Mouse (Mus musculus): ENCODE data around the gene Zfp13. TPM values are rescaled to one million over a fixed set of nuclear protein-coding genes. Genes with fewer than 3 reads are reported as not detected.

The Zfp13 gene
- polyA plus RNA-seq (2012; rRNA removed): 2.5 and 3.0 TPM in 2 replicates

DNA sequence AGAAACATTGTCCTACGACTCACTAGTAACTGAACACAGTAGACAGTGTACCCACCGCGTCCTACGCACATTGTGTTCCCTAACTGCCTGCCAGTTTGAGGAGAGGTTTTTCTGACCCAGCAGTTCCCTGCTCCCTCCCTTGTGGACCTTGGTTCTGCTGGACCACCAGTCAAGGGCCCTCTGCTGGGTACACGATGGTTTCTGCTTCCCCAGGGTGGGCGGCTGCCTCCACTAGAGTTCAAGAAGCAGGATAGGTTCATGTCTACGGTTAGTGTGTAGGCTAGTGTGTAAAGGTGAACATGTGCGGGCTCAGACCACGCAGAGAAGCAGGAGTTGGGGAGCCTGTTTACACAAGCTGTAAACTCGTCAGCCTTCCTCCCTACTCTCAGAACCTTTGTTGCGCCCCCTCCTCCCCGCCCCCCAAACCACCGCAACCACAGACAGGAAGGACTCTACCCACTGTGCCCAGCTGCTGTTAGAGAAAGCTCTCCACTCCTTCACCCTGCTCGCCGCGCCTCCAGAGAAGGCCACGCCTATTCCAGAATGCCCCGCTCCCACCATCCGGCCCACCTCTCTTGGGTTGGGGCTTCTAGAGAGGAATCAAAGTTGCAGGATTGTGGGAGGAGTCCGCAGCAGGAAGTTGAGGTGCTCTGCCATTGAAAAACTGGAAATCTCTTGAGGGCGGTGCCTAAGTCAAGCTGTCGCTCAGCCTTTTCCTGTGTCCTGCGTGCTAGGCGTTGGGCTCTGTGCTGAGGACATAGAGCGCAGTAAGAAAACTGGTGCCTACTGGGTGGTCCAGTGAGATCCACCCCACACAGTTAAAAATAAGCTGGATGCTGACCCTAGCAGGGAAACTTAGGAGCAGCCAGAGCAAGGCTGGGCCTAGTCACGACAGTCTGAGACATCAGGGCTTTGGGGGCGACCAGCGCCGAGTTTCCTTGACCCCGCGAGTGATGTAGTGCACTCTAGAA is at the start of gene Zfp13:
Gene Zfp13 (minus strand): TSS at position 906 of the 971 bp plus-strand sequence.
- TF ChIP-seq CTCF (IDR thresholded peaks at IDR 0.05; ENCODE audit: borderline replicate concordance, control insufficient read depth, extremely low read depth, insufficient read depth, low read length, poor library complexity) (no peak), POLR2A (IDR thresholded peaks at IDR 0.05; ENCODE audit: control insufficient read depth, extremely low read depth, insufficient read depth, low read length, poor library complexity) (peak; percentile 85)
- Histone ChIP-seq H3K36me3 (ENCODE audit: control insufficient read depth, insufficient read depth, low read length) (no peaks in the 10 kb centered on the region), H3K4me3 (ENCODE audit: control insufficient read depth, insufficient read depth, low read length) (peak within 1 kb of the TSS; percentile 40), H3K4me1 (replicated peaks; ENCODE audit: control insufficient read depth, insufficient read depth, low read length) (peaks cover 24% of the 10 kb centered on the region), H3K27ac (ENCODE audit: control insufficient read depth, insufficient read depth, low read length) (peak within 1 kb of the TSS; percentile 87), H3K27me3 (ENCODE audit: control insufficient read depth, insufficient read depth, low read length) (no peaks in the 10 kb centered on the region)
- 5% methylated on average over 31 of the region's 31 CpGs for WGBS
- DNase-seq: peak; percentile 93

DNA sequence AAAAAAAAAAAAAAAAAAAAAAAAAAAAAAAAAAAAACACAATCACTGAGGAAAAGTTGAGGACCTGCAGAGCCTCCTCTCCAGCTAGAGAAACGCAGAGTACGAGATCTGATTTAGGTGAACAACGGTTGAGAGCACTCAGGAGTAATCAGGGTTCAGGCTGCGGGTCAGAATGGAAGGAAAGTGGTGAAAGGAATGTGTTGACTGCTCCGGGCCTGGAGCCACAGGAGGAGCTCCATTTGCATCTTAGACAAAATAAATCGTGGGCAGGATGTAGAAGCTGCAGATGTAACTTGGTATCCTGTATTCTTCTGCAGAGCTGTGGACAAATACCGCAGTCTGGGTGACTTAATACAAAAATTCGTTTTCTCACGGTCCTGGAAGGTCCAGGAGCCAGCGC is 46.6 kb upstream of the Zfp13 start:
- Histone ChIP-seq H3K27me3 (ENCODE audit: control insufficient read depth, insufficient read depth, low read length) (peaks cover 8% of the 10 kb centered on the region), H3K4me1 (replicated peaks; ENCODE audit: control insufficient read depth, insufficient read depth, low read length) (peaks cover 6% of the 10 kb centered on the region; the same call in 1 of the 2 replicates), H3K36me3 (ENCODE audit: control insufficient read depth, insufficient read depth, low read length) (no peaks in the 10 kb centered on the region), H3K27ac (ENCODE audit: control insufficient read depth, insufficient read depth, low read length) (no peak overlapping the region), H3K4me3 (ENCODE audit: control insufficient read depth, insufficient read depth, low read length) (no peak overlapping the region)
- DNase-seq: no peak
- TF ChIP-seq CTCF (IDR thresholded peaks at IDR 0.05; ENCODE audit: borderline replicate concordance, control insufficient read depth, extremely low read depth, insufficient read depth, low read length, poor library complexity) (no peak), POLR2A (IDR thresholded peaks at IDR 0.05; ENCODE audit: control insufficient read depth, extremely low read depth, insufficient read depth, low read length, poor library complexity) (no peak)
- 81% methylated on average over 10 of the region's 10 CpGs for WGBS

GRCm38 (mm10) chr17:23644613-23645495 is 45.6 kb upstream of the Zfp13 start, which contains the start of gene Mmp25:
Gene Mmp25, minus strand, starts transcription at chr17:23645277.
- TF ChIP-seq CTCF (IDR thresholded peaks at IDR 0.05; ENCODE audit: borderline replicate concordance, control insufficient read depth, extremely low read depth, insufficient read depth, low read length, poor library complexity) (no peak), POLR2A (IDR thresholded peaks at IDR 0.05; ENCODE audit: control insufficient read depth, extremely low read depth, insufficient read depth, low read length, poor library complexity) (no peak)
- DNase-seq: no peak
- Histone ChIP-seq H3K27me3 (ENCODE audit: control insufficient read depth, insufficient read depth, low read length) (peaks cover 8% of the 10 kb centered on the region), H3K4me1 (replicated peaks; ENCODE audit: control insufficient read depth, insufficient read depth, low read length) (peaks cover 6% of the 10 kb centered on the region; the same call in 1 of the 2 replicates), H3K27ac (ENCODE audit: control insufficient read depth, insufficient read depth, low read length) (no peak within 1 kb of the TSS), H3K36me3 (ENCODE audit: control insufficient read depth, insufficient read depth, low read length) (no peaks in the 10 kb centered on the region), H3K4me3 (ENCODE audit: control insufficient read depth, insufficient read depth, low read length) (peak within 1 kb of the TSS; percentile 1; the same call in 1 of the 2 replicates)
- 4% methylated on average over 58 of the region's 58 CpGs for WGBS

DNA sequence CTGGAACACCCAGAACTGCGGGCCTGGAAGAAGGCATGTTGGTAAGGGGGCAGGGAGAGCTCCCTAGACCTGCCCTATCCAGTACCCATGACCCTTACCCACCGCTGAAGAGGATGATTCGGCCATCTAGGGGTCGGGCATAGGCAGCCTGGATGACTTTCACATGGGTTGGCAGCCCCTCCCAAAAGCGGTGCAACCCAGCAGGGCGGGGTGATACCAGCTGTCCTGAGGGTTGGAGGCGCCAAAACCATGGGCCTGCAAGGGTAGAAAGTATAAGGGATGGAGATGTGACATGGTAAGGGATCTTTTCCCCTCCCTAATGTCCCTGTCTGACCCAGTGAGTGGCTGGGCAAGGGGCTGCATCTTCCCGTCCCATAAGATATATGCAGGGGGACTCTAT is 32.0 kb upstream of the Zfp13 start:
- H3K27me3 ChIP-seq (ENCODE audit: control insufficient read depth, insufficient read depth, low read length): no peaks in the 10 kb centered on the region
- H3K36me3 ChIP-seq (ENCODE audit: control insufficient read depth, insufficient read depth, low read length): no peaks in the 10 kb centered on the region
- 87% methylated on average over 8 of the region's 8 CpGs for WGBS
- DNase-seq: no peak
- no peak overlapping the region for H3K27ac ChIP-seq (ENCODE audit: control insufficient read depth, insufficient read depth, low read length)
- H3K4me3 ChIP-seq (ENCODE audit: control insufficient read depth, insufficient read depth, low read length): no peak overlapping the region
- 0 out of 2 replicates have a peak, but pooled peaks cover 4% of the 10 kb centered on the region for H3K4me1 ChIP-seq (replicated peaks; ENCODE audit: control insufficient read depth, insufficient read depth, low read length)
- no peak for TF ChIP-seq POLR2A (IDR thresholded peaks at IDR 0.05; ENCODE audit: control insufficient read depth, extremely low read depth, insufficient read depth, low read length, poor library complexity)
- TF ChIP-seq CTCF (IDR thresholded peaks at IDR 0.05; ENCODE audit: borderline replicate concordance, control insufficient read depth, extremely low read depth, insufficient read depth, low read length, poor library complexity): no peak

DNA sequence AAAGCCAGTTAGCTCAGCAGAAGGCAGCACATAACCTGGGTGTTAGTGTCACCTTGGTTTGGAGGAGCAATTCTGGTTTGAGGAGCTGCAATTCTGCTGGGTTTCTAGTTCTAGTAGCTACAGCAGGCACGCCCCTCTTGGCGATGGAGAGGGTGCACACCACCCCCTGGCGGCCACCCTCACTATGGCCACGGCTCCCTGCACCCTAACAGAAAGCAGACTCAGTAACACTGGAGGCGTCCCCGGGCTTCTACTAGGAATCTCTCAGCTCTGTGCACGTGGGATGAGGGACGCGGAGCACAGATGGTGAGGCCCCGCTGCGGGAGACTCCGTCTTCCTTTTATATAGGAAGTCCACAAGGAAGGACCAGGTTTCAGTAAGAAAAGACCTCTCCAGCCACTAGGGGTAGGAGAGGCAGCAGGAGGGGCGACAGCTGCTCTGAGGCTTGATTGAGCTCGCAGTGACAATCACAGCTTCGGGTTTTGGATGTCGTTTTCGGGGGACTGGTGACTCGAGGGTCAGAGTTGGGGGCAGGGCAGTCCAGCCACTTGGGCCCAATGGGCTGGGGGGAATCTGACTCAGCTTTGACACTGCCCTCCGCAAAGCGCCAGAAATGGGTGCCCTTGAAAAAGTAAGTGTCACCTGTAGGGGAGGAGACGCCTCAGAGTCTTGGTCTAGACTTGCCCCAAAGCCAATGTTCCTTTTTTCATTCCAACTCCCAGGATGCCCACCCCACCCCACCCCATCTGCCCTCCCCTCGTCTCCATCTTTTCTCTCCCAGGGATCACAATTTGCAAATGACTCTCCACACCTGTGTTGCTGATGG is 31.1 kb upstream of the Zfp13 start:
- Histone ChIP-seq H3K27ac (ENCODE audit: control insufficient read depth, insufficient read depth, low read length) (no peak overlapping the region), H3K36me3 (ENCODE audit: control insufficient read depth, insufficient read depth, low read length) (no peaks in the 10 kb centered on the region), H3K4me3 (ENCODE audit: control insufficient read depth, insufficient read depth, low read length) (no peak overlapping the region), H3K4me1 (replicated peaks; ENCODE audit: control insufficient read depth, insufficient read depth, low read length) (0 out of 2 replicates have a peak, but pooled peaks cover 4% of the 10 kb centered on the region), H3K27me3 (ENCODE audit: control insufficient read depth, insufficient read depth, low read length) (no peaks in the 10 kb centered on the region)
- TF ChIP-seq POLR2A (IDR thresholded peaks at IDR 0.05; ENCODE audit: control insufficient read depth, extremely low read depth, insufficient read depth, low read length, poor library complexity) (no peak), CTCF (IDR thresholded peaks at IDR 0.05; ENCODE audit: borderline replicate concordance, control insufficient read depth, extremely low read depth, insufficient read depth, low read length, poor library complexity) (peak; percentile 87; the same call in 1 of the 2 replicates)
- 15% methylated on average over 22 of the region's 22 CpGs for WGBS
- DNase-seq: peak; percentile 87
